Mouse (Mus musculus) small intestine, adult 2 months (tissue): ENCODE results near the gene Rps19bp1. TPM values are rescaled to one million over a fixed set of nuclear protein-coding genes. Genes with fewer than 3 reads are reported as not detected.

Experiments used
- H3K27ac ChIP-seq: fragments of 200-500 bp; 2 replicates; pipeline ENCODE4 v1.5.1; 2012; ENCODE audit warnings: low read depth, low read length, control low read depth, inconsistent platforms; ENCODE audit not compliant: insufficient read depth
- H3K27me3 ChIP-seq: fragments of 200-500 bp; 2 replicates; pipeline ENCODE4 v1.6.1; 2012; ENCODE audit warnings: mild to moderate bottlenecking, moderate library complexity, low read length, inconsistent platforms; ENCODE audit not compliant: control insufficient read depth, insufficient read depth
- H3K36me3 ChIP-seq: fragments of 200-500 bp; 2 replicates; pipeline ENCODE4 v1.6.1; 2012; ENCODE audit warnings: mild to moderate bottlenecking, low read length, control low read depth, inconsistent platforms; ENCODE audit not compliant: control insufficient read depth, insufficient read depth
- H3K4me1 ChIP-seq: fragments of 200-500 bp; 2 replicates; pipeline ENCODE4 v1.6.1; 2012; ENCODE audit warnings: low read length, inconsistent platforms, mixed read lengths; ENCODE audit not compliant: control insufficient read depth, insufficient read depth, insufficient read length
- H3K4me3 ChIP-seq: fragments of 200-500 bp; 2 replicates; pipeline ENCODE4 v1.5.1; 2012; ENCODE audit warnings: low read depth, mild to moderate bottlenecking, control low read depth, inconsistent platforms, low read length, moderate library complexity
- CTCF ChIP-seq: fragments of 200-500 bp; IDR thresholded peaks from 2 replicates; pipeline ENCODE4 v1.5.1; 2012; ENCODE audit warnings: low read depth, mild to moderate bottlenecking, control low read depth, inconsistent platforms, low read length, moderate library complexity, mixed read lengths; ENCODE audit not compliant: insufficient replicate concordance, insufficient read length; ENCODE audit errors: extremely low read depth
- POLR2A ChIP-seq: fragments of 200-500 bp; IDR thresholded peaks from 2 replicates; pipeline ENCODE4 v1.6.1; 2012; ENCODE audit warnings: low read depth, mild to moderate bottlenecking, control low read depth, inconsistent platforms, low read length, moderate library complexity
- WGBS: fragments of 180-500 bp; shearing (Covaris S2); methylation state at CpG from one replicate; pipeline ENCODE4 v1.1.7; 2018; 5-methylcytosine and 5-hydroxymethylcytosine counted together
- polyA plus RNA-seq: library from polyadenylated mRNA; depleted of rRNA; stranded (reverse); fragments of >200 nt; gene quantifications from 2 replicates; pipeline ENCODE4 v1.2.3, GENCODE M21; 2012

Rps19bp1 gene
- polyA plus RNA-seq, 1 experiment = 19.3 TPM

- no peak for TF ChIP-seq CTCF
- no peak for TF ChIP-seq POLR2A
- H3K27me3 ChIP-seq = peaks cover 38% of the 10 kb centered on the region
- 3% methylated on average over 50 of the region's 50 CpGs for WGBS
- H3K27ac ChIP-seq = no peak within 1 kb of the TSS
- no peak within 1 kb of the TSS for H3K4me3 ChIP-seq
- no peaks in the 10 kb centered on the region for H3K36me3 ChIP-seq
- no peaks in the 10 kb centered on the region for H3K4me1 ChIP-seq
Observed at GRCm38 (mm10) chr15:80286851-80287415, 22.8 kb upstream of the Rps19bp1 start, which contains the start of gene Cacna1i. Gene Cacna1i, plus strand, starts transcription at chr15:80287238.

- H3K27ac ChIP-seq = no peak overlapping the region
- H3K4me1 ChIP-seq = no peaks in the 10 kb centered on the region
- H3K27me3 ChIP-seq = peaks cover 8% of the 10 kb centered on the region; the same call in 1 of the 2 replicates
- TF ChIP-seq CTCF (peak; percentile 70; the same call in 1 of the 2 replicates), POLR2A (no peak)
- WGBS = 25% methylated on average over 6 of the region's 6 CpGs
- H3K36me3 ChIP-seq = no peaks in the 10 kb centered on the region
- no peak overlapping the region for H3K4me3 ChIP-seq
Observed at GRCm38 (mm10) chr15:80280646-80281045, 16.5 kb upstream of the Rps19bp1 start.

- H3K4me3 ChIP-seq = no peak overlapping the region
- no peaks in the 10 kb centered on the region for H3K36me3 ChIP-seq
- H3K27me3 ChIP-seq = 0 out of 2 replicates have a peak, but pooled peaks cover 6% of the 10 kb centered on the region
- 77% methylated on average over 2 of the region's 2 CpGs for WGBS
- no peak overlapping the region for H3K27ac ChIP-seq
- no peaks in the 10 kb centered on the region for H3K4me1 ChIP-seq
- TF ChIP-seq POLR2A = no peak
Observed at GRCm38 (mm10) chr15:80279053-80279452, 14.9 kb upstream of the Rps19bp1 start.

- no peaks in the 10 kb centered on the region for H3K4me1 ChIP-seq
- H3K27me3 ChIP-seq = 0 out of 2 replicates have a peak, but pooled peaks cover 2% of the 10 kb centered on the region
- H3K27ac ChIP-seq = no peak overlapping the region
- H3K4me3 ChIP-seq = no peak overlapping the region
- WGBS = 62% methylated on average over 5 of the region's 5 CpGs
- H3K36me3 ChIP-seq = no peaks in the 10 kb centered on the region
- no peak for TF ChIP-seq CTCF
- TF ChIP-seq POLR2A = no peak
Observed at GRCm38 (mm10) chr15:80278121-80278759, 14.1 kb upstream of the Rps19bp1 start.

- 2% methylated on average over 6 of the region's 6 CpGs for WGBS
- 0 out of 2 replicates have a peak, but pooled peaks cover 2% of the 10 kb centered on the region for H3K27me3 ChIP-seq
- no peaks in the 10 kb centered on the region for H3K4me1 ChIP-seq
- no peak overlapping the region for H3K4me3 ChIP-seq
- no peak for TF ChIP-seq POLR2A
- no peak for TF ChIP-seq CTCF
- H3K27ac ChIP-seq = no peak overlapping the region
- no peaks in the 10 kb centered on the region for H3K36me3 ChIP-seq
Observed at GRCm38 (mm10) chr15:80277625-80278024, 13.5 kb upstream of the Rps19bp1 start.

- no peak overlapping the region for H3K4me3 ChIP-seq
- 41% methylated on average over 9 of the region's 9 CpGs for WGBS
- no peaks in the 10 kb centered on the region for H3K4me1 ChIP-seq
- H3K27ac ChIP-seq = no peak overlapping the region
- 0 out of 2 replicates have a peak, but pooled peaks cover 2% of the 10 kb centered on the region for H3K27me3 ChIP-seq
- H3K36me3 ChIP-seq = no peaks in the 10 kb centered on the region
- TF ChIP-seq CTCF = no peak
- TF ChIP-seq POLR2A = no peak
Observed at GRCm38 (mm10) chr15:80277107-80277506, 13.0 kb upstream of the Rps19bp1 start.

- Histone ChIP-seq H3K27me3 (0 out of 2 replicates have a peak, but pooled peaks cover 2% of the 10 kb centered on the region), H3K27ac (no peak overlapping the region), H3K4me3 (no peak overlapping the region), H3K4me1 (no peaks in the 10 kb centered on the region), H3K36me3 (no peaks in the 10 kb centered on the region)
- TF ChIP-seq CTCF = no peak
- no peak for TF ChIP-seq POLR2A
- 68% methylated on average over 3 of the region's 3 CpGs for WGBS
Observed at GRCm38 (mm10) chr15:80271858-80272396, 7.8 kb upstream of the Rps19bp1 start.
